Mouse (Mus musculus) thymus, adult 2 months (tissue): Measurements from ENCODE around the gene Slc13a2.

ENCODE experiments used
- CTCF ChIP-seq: fragments of 200-500 bp; IDR thresholded peaks from 2 replicates; pipeline ENCODE4 v1.5.1; 2012; ENCODE audit warnings: mild to moderate bottlenecking, control low read depth, low read length, moderate library complexity, borderline replicate concordance; ENCODE audit not compliant: control insufficient read depth, poor library complexity, insufficient read depth; ENCODE audit errors: extremely low read depth
- POLR2A ChIP-seq: fragments of 200-500 bp; IDR thresholded peaks from 2 replicates; pipeline ENCODE4 v1.6.1; 2012; ENCODE audit warnings: mild to moderate bottlenecking, low read length, control low read depth, moderate library complexity; ENCODE audit not compliant: control insufficient read depth, poor library complexity, insufficient read depth; ENCODE audit errors: extremely low read depth

- TF ChIP-seq CTCF (no peak), POLR2A (no peak)
Measured at GRCm38 (mm10) chr11:78421201-78422009, 612 bp downstream of the Slc13a2 start.
